Mouse (Mus musculus): ENCODE measurements at regions not wholly inside any gene's neighbourhood (a gene's known extent, or its start where the extent isn't known, plus 50 kb on each side); places are given as distances from the start of the nearest gene placed in this dataset.
A peak's percentile ranks its signal among the peaks of the same experiment; 100 is the strongest.

DNA sequence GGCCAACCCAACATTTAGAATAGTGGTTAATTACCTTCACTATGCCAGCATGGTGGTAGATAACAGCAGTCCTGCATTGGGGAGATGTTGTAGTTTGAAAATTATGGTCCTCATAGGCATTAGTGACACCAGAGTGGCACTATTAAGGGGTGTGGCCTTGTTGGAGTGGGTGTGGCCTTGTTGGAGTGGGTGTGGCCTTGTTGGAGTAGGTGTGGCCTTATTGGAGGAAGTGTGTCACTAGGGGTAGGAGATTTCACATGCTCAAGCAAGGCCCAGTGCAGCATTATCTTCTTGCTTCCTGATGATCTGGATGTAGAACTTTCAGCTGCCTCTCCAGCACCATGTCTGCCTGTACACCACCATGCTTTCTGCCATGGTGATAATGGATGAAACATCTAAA, 225.3 kb upstream of the Gadl1 start:
- DNase-seq (ENCODE audit: low spot score), result no peak

GRCm38 (mm10) chr9:115686605-115687004, 222.7 kb upstream of the Gadl1 start:
- DNase-seq (ENCODE audit: low spot score), result no peak

DNA sequence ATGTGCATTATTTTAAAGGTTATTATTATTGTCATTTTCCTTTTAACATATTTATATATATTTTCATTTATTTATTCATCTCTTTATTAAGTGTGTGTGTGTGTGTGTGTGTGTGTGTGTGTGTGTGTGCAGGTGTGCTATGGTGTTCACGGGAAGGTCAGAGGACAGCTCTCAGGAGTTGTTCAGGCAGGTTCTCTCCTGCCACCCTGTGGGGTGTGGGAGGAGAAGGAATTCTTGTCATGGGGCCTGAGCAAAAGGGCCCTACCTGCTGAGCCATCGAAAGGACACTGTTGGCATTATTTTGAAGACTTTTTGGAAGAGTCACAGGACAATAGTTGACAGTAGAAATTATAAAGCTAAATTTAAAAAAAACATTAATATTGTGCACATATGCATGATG, 216.4 kb upstream of the Gadl1 start:
- DNase-seq (ENCODE audit: low spot score), result no peak

- DNase-seq (ENCODE audit: low spot score), result peak; percentile 75
These were observed 205.5 kb upstream of the Gadl1 start for GRCm38 (mm10) chr9:115703791-115704190.

- DNase-seq (ENCODE audit: low spot score), result peak; percentile 39
These were observed 205.0 kb upstream of the Gadl1 start for GRCm38 (mm10) chr9:115704249-115704648.

DNA sequence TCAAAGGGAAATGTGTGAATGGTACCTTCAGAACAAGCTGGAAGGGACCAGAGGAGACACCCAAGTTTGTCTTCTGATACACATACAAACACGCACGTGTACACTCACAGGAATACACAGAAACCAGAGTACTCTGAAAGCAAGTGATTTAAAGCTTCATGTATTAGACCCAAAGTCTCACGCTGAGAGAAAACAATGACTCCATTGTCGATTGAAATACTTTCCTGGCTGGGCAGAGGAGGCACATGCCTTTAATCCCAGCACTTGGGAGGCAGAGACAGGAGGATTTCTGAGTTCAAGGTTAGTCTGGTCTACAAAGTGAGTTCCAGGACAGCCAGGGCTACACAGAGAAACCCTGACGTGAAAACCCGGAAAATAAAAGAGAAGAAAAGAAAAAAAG, 203.5 kb upstream of the Gadl1 start:
- DNase-seq (ENCODE audit: low spot score), result no peak

GRCm38 (mm10) chr9:115708199-115708934, 200.9 kb upstream of the Gadl1 start:
- DNase-seq (ENCODE audit: low spot score), result no peak

- DNase-seq (ENCODE audit: low spot score), result peak; percentile 21
These were observed 199.1 kb upstream of the Gadl1 start for GRCm38 (mm10) chr9:115710039-115710739.

GRCm38 (mm10) chr9:115720306-115720705, 188.9 kb upstream of the Gadl1 start:
- no peak for DNase-seq (ENCODE audit: low spot score)

GRCm38 (mm10) chr9:115720841-115721240, 188.4 kb upstream of the Gadl1 start:
- DNase-seq (ENCODE audit: low spot score), result no peak

DNA sequence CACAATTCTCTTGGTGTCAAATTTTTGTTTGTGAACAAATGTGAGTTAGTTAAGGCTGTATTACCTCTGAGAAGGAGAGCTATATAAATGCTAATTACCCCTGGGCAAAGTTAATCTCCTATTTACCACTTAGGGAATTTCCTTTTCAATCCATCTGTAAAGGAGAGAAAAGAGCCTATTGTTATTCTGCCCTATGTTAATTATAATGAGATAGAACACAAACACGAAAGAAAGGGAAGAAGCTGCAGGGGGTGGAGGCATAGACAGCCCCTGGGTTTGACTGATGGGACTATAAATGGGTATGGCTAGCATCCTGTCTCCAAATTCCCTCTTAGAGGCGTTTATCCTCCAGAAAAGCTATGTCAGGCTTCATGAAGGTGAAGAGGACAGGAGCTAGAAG, 185.2 kb upstream of the Gadl1 start:
- no peak for DNase-seq (ENCODE audit: low spot score)

- no peak for DNase-seq (ENCODE audit: low spot score)
These were observed 181.9 kb upstream of the Gadl1 start for GRCm38 (mm10) chr9:115727361-115727760.

- no peak for DNase-seq (ENCODE audit: low spot score)
These were observed 177.7 kb upstream of the Gadl1 start for GRCm38 (mm10) chr9:115731557-115731956.

DNA sequence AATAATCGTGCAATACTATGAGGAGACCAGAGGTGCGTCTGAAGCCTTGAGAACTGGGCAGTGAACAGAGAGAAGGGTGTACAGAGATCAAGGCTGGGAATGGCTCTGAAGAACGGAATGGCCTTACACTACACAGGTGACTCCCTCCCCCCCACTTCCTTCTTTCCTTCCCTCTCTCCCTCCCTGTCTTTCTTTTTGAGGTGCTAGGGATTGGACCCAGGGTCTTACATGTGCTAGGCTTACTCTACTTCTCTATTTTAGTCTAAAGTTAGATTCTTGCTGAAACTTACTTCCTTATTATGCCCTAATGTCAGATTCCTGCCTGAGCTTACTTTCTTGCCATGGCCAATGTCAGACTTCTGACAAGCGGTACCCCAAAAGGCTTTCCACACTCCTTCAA, 176.2 kb upstream of the Gadl1 start:
- DNase-seq (ENCODE audit: low spot score), result no peak

- DNase-seq (ENCODE audit: low spot score), result no peak
These were observed 169.3 kb upstream of the Gadl1 start for GRCm38 (mm10) chr9:115739984-115740383.

- DNase-seq (ENCODE audit: low spot score), result no peak
These were observed 162.8 kb upstream of the Gadl1 start for GRCm38 (mm10) chr9:115746436-115746835.

DNA sequence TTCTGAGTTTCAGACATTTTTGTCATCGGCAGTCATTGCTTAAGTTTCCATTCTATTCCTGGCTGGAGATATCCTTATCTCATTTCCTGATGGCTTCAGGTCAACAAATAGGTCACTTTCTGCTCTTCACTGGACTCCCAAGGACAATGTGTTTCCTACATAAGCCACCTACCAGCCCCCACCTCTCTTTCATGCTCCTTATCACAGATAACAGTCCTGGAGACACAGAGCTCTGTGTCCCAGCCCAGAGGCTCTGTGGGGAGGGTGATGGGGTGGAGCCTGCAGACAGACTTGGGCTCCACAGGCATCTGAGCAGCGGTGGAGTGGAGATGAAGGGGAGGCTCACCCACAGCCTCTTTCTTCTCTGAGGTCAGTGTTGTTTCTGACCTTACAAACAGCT, 148.8 kb upstream of the Gadl1 start:
- DNase-seq (ENCODE audit: low spot score), result no peak

- DNase-seq (ENCODE audit: low spot score), result no peak
These were observed 145.1 kb upstream of the Gadl1 start for GRCm38 (mm10) chr9:115764136-115764535.

- no peak for DNase-seq (ENCODE audit: low spot score)
These were observed 142.8 kb upstream of the Gadl1 start for GRCm38 (mm10) chr9:115766471-115766870.

- no peak for DNase-seq (ENCODE audit: low spot score)
These were observed 134.1 kb upstream of the Gadl1 start for GRCm38 (mm10) chr9:115775112-115775511.

- no peak for DNase-seq (ENCODE audit: low spot score)
These were observed 133.4 kb upstream of the Gadl1 start for GRCm38 (mm10) chr9:115775858-115776257.

GRCm38 (mm10) chr9:115777097-115777864, 132.0 kb upstream of the Gadl1 start:
- DNase-seq (ENCODE audit: low spot score), result peak; percentile 3

- no peak for DNase-seq (ENCODE audit: low spot score)
These were observed 130.4 kb upstream of the Gadl1 start for GRCm38 (mm10) chr9:115778862-115779261.

All from T-cell, adult 2 months (primary cell).